Mouse (Mus musculus) right cerebral cortex, adult 18-20 months (tissue): ENCODE results near the gene Mnat1.

Experiments used
- DNase-seq: peaks from one replicate; pipeline ENCODE4 v3.0.0; 2022; ENCODE audit warnings: mixed read lengths

Mnat1 gene

DNA sequence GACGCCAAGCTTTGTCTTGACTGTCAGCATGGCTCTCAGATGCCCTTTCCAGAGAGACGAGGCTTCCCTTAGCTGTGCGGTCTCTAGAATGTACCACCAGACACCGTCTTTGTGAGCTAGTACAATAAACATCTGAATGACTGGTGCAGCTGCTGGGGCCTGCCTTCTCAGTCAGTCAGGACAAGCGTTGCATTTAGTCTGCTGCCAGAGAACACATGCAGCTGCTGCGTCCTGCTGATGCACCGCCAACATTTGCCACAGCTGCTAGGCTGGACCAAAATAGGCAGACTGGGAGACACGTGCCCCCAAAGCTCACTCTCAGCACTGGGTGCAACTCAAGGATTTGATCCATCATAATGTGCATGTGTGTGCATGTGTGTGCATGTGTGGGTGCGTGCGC, 118.4 kb downstream of the Mnat1 start:
- peak; percentile 62 for DNase-seq

DNA sequence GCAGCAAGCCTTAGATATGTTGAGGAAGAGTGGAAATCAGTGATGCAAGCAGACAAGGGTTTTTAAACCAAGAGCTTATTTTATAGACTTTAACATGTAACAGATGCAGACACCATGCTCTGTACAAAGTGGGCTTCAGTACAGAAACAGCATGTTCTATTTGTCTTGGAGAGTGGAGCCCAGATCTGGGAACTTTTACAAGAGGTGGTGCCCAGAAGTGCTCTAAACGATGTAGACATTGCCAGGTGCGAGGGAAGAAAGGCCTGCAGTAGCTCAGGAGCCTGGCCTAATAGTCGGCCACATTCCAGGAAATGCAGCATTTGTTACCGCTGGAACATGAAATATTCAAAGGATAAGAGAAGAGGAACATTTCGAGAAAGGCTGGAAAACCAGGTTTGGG, 122.2 kb downstream of the Mnat1 start:
- no peak for DNase-seq

DNA sequence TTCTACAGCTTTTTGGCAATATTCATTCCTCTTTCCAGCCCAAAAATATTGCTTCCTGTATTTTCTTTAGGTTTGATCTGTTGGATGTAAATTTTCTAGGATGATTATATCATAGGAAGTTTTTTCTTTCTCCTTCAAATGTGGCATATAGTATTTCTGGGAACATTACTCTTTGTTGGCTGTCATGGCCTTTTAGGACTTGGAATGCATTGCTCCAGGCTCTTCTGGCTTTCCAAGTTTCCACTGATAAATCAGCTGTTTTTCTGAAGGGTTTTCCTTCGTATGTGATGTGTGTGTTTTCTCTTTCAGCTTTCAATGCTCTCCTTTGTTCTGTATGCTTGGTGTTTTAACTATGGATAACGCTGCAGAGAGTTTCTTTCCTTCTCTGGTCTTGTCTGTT, 131.5 kb downstream of the Mnat1 start:
- no peak for DNase-seq

- DNase-seq, result no peak
These were observed 135.8 kb downstream of the Mnat1 start for GRCm38 (mm10) chr12:73259269-73259668.

DNA sequence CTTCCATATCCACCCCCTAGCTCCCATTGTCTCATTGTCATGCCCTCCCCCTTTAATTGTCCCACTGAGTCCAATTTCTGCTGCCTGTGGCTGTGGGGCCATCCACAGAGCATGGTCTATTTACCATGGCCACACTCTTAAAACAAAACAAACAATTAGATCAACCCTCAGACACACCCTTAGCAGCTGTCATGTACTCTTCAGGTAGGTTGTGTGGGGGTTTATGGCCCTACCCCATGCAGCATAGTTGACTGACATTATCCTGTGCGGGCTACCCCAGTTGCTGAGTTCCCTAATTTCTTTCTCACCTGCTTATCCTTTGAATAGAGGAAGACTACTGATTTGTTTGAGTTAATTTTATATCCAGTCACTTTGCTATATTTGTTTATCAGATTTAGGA, 136.8 kb downstream of the Mnat1 start:
- no peak for DNase-seq

DNA sequence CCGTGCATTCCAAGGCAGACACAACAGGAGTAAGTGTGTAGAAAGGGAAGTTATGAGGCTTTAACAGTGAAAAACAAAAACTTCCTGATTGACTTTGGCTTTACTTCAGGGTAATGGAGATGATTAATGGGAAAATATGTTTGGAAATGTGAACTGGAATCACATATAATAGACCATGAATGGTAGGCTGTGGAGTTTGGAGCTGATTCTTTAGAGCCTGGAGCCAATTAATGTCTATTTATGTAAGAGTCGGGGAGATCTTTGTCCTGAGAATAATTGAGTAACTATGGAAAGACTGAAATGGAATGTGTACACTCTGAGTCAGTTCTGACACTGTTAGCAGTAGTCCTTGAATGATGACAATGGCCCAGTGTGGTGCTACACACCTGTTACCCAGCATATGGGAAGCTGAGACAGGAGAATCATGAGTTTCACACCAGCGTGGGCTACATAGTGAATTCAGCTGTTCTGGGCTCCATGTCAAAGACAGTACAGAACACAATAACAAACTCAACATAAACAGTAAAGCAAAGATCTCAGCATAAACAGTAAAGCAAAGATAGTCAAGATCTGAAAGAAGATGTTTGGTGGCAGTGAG, 142.0 kb downstream of the Mnat1 start:
- no peak for DNase-seq

DNA sequence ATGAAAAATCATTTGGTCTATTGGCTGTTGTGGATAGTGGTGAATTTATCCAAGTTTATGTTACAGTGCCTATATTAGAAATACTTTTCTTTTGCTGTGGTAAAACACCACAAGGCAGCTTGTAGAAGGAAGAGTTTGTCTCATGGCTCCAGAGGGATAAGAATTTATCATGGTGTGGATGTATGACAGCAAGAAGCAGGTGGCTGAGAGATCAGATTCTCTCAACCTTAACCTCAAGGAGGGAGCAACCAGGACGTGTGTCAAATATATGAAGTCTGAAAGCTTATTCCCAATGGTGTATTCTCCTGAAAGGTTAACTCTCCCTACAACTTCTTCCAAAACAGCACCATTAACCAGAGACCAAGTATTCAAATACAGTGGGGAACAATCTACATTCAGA, 143.1 kb downstream of the Mnat1 start:
- DNase-seq, result no peak

GRCm38 (mm10) chr12:73268497-73268896, 145.0 kb downstream of the Mnat1 start:
- no peak for DNase-seq

DNA sequence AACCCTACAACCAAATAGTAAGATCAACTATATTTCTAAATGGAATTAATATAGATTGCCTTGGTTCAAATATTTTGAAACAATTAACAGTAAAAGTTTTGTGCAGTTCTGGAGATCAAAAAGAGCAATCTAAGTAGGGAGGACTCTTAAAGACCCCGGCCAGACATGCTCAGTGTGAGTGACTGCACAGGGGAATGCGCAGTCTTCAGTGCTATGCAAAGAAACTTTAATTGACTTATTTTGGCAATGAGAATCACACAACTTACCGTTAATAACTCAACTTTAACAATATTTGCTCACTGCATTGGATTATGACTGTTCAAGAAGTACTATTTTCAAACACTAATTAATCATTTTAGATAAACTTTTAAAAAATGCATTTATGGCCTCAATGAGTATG, 146.0 kb downstream of the Mnat1 start:
- no peak for DNase-seq

DNA sequence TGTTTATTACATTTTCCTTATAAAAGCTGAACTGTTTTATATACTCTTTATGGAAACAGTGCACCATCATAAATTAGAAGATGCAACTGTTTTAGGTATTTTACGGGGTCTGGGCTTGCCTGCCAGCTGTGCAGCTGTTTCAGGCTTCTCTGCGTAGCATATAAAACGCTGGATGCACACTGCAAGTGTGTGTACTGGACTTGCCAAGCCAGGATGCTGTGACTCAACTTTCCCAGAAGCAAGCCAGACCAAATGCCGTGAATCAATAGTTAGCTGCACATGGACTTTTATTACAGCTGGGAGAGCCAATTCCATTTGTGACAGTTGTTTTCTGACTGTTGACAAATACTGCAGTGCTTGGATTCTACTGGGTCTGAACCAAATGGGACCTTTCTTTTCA, 146.4 kb downstream of the Mnat1 start:
- DNase-seq, result no peak

- no peak for DNase-seq
These were observed 151.4 kb downstream of the Mnat1 start for GRCm38 (mm10) chr12:73274921-73275320.

GRCm38 (mm10) chr12:73286287-73287092, 163.0 kb downstream of the Mnat1 start, which contains the start of the genes Trmt5 and Slc38a6:
TSS of gene Trmt5 (minus strand) at chr12:73286710.
TSS of gene Slc38a6 (plus strand) at chr12:73286779.
- DNase-seq, result peak; percentile 93

DNA sequence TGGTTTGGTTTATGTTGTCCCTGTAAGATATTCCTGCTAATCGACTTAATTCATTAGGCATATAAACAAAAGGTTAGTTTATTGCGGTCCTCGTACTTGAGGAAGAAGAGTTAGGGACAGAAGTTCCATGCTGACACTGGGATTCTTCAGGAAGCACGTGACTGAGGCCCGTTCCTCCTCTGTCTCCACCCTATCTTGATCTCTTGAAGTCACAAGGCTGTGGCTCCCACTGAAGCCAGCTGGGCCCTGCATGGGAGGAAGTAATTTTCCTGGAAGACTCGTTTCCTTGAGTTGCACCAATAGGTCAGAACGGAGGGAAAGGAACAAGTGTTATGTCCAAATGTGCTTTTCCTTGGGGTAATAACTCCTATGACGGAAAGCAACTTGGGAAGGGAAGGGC, 164.1 kb downstream of the Mnat1 start:
- no peak for DNase-seq

DNA sequence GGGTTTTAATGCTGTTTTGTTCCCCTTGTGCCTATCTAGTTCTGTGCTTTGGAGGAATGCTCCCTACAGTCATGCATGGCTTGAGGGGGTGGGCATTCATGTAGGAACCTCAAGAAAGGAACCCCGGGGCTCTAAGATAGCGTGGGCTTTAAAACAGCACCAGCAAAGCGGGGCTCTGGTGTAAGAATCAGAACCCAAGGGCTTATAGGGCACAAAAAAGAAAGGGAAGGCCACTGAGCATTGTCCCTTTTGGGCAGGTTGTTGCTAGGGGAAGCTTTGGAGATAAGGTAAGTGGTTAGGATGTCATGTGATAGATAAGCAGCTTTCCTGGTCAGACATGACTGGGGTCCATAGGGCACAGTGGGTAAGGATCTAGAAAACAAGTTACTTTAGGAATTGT, 165.1 kb downstream of the Mnat1 start:
- no peak for DNase-seq

DNA sequence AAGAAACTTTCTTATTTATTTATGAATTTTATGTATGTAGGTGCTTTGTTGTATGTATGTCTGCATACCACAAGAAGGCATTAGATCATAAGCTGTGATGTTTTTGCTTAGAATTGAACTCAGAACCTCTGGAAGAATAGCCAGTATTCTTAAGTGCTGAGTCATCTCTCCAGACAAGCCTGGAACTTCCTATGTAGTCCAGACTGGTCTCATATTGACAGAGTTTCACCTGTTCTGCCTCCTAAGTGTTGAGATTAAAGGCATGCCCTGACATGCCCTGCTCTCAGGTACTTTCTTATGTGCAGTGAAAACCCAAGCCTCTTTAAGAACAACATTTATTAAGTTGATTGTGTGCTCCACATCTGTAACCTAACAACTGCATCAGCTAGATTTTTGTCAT, 171.4 kb downstream of the Mnat1 start:
- no peak for DNase-seq

DNA sequence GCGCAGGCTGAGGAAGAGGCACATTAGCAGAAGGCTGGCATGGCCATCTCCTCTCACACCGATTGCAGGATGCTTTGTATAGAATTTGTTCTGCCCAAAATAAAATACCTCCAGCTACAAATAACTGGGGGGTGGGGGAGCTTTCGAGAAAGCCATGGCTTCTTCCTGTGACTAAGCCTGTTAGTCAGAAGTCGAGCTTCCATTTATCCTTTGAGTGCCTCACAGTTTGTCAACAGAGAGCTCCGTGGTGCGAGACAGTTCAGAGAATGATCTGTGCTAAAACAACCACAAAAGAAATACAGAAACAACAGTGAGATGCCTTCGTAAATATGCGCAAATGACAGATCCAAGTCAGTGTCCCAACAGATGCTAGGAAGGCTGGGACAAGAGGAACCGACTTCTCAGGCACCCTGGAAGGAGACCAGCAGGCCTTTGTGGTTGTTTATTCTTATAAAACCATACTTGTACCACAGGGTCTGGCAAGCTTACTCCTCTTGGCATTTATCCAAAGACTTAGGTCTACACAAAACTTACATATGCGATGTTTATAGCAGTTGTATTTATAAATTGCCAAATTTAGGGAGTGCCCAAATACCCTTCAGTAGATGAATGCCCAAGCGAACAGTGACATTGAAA, 172.1 kb downstream of the Mnat1 start:
- DNase-seq, result no peak

- DNase-seq, result no peak
These were observed 175.1 kb downstream of the Mnat1 start for GRCm38 (mm10) chr12:73298621-73299020.

DNA sequence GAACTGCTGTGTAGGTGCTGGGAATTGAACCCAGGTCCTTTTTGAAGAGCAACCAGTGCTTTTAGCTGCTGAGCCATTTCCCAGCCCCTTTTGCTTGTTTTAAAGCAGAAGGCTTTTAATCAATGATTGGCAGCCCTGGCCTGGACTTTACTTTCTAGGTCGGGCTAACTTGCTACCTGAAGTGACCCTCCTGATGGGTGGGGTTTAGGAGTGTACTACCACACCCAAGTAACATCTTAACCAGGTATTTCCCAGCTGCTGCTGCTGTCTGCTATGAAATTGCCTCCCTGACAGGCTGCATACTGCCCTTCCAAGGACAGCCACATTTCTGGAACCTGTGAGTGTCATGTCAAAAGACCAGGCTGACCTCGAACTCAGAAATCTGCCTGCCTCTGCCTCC, 177.0 kb downstream of the Mnat1 start:
- DNase-seq, result no peak

GRCm38 (mm10) chr12:73304636-73305035, 181.1 kb downstream of the Mnat1 start:
- no peak for DNase-seq

GRCm38 (mm10) chr12:73307750-73308149, 184.2 kb downstream of the Mnat1 start:
- DNase-seq, result no peak

GRCm38 (mm10) chr12:73308711-73309110, 185.2 kb downstream of the Mnat1 start:
- DNase-seq, result no peak

GRCm38 (mm10) chr12:73317706-73318686, 194.5 kb downstream of the Mnat1 start:
- DNase-seq, result no peak
